Mouse (Mus musculus) skeletal muscle tissue, adult 2 months (tissue): ENCODE results near the gene Msx3.
A peak's percentile ranks its signal among the peaks of the same experiment; 100 is the strongest.

Experiments used
- DNase-seq: peaks from one replicate; pipeline ENCODE4 v3.0.0-alpha.2; 2012; ENCODE audit warnings: low read depth, low spot score

Msx3 gene

GRCm38 (mm10) chr7:140048361-140049114 is at the start of gene Msx3:
Gene Msx3 (minus strand): TSS chr7:140049089.
- DNase-seq = no peak

DNA sequence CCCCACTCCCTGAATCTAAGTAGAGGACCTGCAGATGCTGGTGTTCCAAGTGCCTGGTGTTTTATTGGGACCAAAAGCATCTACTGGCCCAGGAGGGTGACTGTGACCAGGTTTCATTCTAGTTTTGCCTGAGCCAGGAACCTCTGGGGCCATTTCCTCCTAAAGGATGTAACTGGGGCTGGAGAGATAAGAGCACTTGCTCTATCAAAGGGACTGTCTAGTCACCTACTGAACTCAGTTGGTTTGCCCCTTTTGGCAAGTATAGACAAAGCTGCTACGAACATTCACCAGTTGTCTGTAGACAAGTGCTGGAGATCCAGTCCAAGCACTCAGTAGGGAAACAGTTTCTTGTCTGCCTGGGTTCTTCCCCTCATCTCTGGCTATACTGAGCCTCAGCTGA is 49.6 kb upstream of the Msx3 start:
- DNase-seq = no peak

DNA sequence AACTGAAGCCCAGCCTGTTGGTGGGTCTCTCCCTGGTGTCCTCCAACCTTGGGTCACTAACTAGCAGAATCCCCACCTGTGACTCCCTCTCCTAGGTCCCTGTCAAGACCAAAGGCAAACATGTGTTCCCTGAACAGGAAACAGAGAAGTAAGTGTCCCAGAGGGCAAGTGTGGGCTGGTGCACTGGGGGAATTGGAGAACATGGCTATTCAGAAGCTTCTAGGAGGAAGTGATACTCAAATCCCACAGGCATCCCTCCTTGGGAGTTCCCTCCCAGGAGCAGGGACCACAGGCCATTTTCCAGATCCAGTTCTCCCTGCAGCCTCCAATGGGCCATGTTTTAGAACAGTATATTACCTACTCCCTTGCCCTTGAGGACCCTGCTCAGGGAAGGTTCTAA is 47.2 kb upstream of the Msx3 start:
- no peak for DNase-seq

GRCm38 (mm10) chr7:140095556-140095955 is 46.7 kb upstream of the Msx3 start:
- no peak for DNase-seq

GRCm38 (mm10) chr7:140094954-140095353 is 46.1 kb upstream of the Msx3 start:
- no peak for DNase-seq

DNA sequence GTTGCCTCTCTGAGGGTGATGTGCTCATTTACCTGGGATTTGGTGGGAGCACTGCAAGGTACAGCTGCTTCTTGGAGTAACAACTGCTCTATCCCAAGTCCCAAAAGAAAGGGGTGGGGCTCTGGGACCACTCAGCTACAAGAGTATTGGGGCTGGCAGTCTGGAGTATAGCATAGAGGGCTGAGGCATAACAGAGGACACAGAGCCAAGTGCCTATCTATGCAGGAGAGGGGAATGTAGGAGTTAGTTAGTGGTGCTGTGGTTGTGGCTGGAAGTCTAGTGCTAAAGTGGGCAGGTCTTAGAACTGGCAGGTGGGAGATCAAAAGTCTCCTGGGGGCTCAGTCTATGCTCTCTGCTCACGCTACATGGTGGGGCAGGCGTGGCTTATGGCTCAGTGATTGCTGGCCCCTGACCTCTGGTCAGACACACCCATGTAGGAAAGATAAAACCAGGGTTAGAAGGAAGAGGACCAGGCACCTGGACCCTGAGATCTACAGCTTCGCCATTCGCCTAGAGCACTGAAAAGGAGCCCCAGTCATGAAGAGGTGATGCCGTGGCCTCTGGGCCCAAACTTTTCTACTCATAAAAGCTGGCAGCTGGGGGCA is 44.1 kb upstream of the Msx3 start, which contains the start of gene Prap1:
Prap1 (plus strand) TSS at position 472 of the 605 bp plus-strand sequence.
- no peak for DNase-seq

- DNase-seq = no peak
Observed at GRCm38 (mm10) chr7:140090601-140091000, 41.7 kb upstream of the Msx3 start.

GRCm38 (mm10) chr7:140082242-140082678 is 33.4 kb upstream of the Msx3 start, which contains the start of gene Caly:
Gene Caly (minus strand): TSS chr7:140082548.
- DNase-seq = no peak

- DNase-seq = no peak
Observed at GRCm38 (mm10) chr7:140081408-140082241, 32.7 kb upstream of the Msx3 start.

GRCm38 (mm10) chr7:140080503-140081156 is 31.7 kb upstream of the Msx3 start:
- no peak for DNase-seq

GRCm38 (mm10) chr7:140078711-140079110 is 29.8 kb upstream of the Msx3 start:
- peak; percentile 55 for DNase-seq

GRCm38 (mm10) chr7:140077698-140078097 is 28.8 kb upstream of the Msx3 start:
- DNase-seq = no peak

GRCm38 (mm10) chr7:140070042-140070711 is 21.3 kb upstream of the Msx3 start:
- no peak for DNase-seq

DNA sequence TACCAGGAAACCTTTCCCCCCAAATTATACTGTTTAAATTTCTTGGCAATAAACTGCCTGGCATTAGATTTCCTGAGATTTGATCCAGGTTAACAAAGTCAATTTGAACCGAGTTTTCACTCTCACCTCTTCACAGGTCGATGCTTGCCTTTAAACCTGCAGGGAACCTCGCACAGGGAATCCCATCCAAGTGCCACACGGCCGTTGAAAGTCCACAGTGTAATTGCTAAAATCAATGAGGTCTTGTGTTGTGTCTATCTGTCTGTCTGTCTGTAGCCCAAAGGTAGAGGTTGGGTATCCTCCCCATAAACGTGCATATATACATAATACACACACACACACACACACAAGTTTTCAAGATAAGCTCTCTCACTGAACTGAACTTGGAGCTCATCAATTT is 18.5 kb upstream of the Msx3 start:
- DNase-seq = no peak

DNA sequence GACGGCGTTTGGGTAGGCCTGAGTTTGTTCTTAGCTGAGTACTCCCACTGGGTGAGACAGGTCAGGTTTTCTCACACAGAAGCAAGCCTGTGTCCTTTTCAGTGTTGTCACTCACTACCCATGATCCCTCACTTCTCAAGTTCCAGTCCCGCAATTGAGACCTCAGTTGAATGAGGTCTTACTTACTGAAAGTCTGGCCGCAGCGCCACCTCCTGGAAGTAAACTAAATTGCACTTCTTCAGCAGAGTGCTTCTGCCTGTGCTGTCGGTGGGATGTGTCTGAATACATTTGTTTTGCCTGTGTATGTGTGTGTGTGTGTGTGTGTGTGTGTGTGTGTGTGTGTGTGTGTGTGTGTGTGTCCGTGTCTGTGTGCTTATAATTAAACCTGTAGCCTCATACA is 14.2 kb upstream of the Msx3 start:
- DNase-seq = peak; percentile 52

- no peak for DNase-seq
Observed at GRCm38 (mm10) chr7:140062307-140062706, 13.4 kb upstream of the Msx3 start.

DNA sequence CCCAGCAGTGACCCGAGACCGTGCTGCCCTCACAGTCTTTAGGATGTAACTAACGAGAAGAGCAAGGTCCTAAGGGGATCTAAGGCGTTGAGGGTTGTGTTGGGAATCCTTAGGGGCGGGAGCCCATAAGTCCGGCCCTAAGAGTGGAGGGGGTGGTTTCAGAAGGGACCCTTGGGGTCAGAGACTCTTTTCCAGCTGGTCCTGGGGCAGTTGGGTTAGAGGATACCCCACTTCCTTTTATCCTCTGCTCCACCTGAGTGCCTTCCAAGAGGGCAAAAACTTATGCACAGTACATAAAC is 12.9 kb upstream of the Msx3 start:
- DNase-seq = no peak

- DNase-seq = no peak
Observed at GRCm38 (mm10) chr7:140060936-140061831, 12.3 kb upstream of the Msx3 start.

DNA sequence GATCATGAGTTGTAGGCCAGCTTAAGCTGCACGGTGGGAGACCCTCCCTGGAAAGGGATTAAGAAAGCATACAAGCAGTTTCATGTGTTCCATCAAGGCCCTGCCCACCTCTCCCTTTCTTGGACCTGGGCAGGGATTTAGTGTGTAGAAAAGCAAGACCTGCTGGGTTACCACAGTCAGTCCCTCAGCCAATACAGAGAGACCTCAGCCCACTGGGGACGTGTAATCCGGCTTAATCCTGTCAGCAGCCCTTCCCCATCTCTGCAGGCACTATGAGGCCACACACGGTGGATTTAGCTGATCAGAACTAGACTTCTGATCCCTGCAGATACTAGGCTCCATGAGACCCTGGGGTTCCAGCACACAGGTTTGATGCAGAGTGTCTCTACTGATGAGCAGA is 10.7 kb upstream of the Msx3 start:
- DNase-seq = no peak

DNA sequence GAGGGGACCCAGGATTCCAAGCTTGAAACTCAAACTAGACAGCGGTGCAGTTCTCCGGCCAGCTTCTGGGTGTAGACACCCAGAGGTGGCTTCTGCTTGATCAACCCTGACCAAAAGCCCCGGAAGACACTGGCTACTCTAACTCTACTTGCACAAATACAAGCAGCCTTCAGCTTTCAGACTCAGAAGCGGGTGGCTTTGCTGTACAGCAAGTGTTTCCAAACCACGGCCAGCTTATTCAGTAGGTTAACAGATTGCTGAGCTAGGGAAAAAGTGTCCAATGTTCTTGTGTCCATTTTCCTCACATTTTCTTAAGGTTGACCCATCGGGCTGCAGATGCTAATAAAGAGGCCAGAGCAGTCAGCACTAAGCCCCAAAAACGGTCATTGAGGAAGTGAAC is 9.6 kb upstream of the Msx3 start:
- no peak for DNase-seq
